Mouse (Mus musculus) ES-E14 (cell line): ENCODE data around the gene Dcpp1. TPM values are rescaled to one million over a fixed set of nuclear protein-coding genes. Genes with fewer than 3 reads are reported as not detected.

ENCODE experiments used
- DNase-seq: peaks from one replicate; pipeline ENCODE4 v3.0.0-alpha.2; 2013; ENCODE audit warnings: low read depth, low spot score
- H3K27ac ChIP-seq: 2 replicates; pipeline ENCODE4 v1.5.1; 2012; ENCODE audit warnings: low read depth, mild to moderate bottlenecking, low read length, moderate library complexity, mixed read lengths; ENCODE audit not compliant: poor library complexity, insufficient read depth, severe bottlenecking
- H3K36me3 ChIP-seq: 2 replicates; pipeline ENCODE4 v1.6.1; 2012; ENCODE audit warnings: mild to moderate bottlenecking, low read length, moderate library complexity, mixed read lengths; ENCODE audit not compliant: control insufficient read depth, poor library complexity, insufficient read depth, severe bottlenecking
- H3K4me1 ChIP-seq, 2 experiments: fragments of 150-350 bp in 1 of 2; sonication (generic) in 1 of 2; 2 replicates each; pipeline ENCODE4 v1.6.1; 2012; ENCODE audit warnings: low read length in 2 of 2, mild to moderate bottlenecking in 1 of 2, mixed read lengths in 1 of 2; ENCODE audit not compliant: control insufficient read depth in 2 of 2, insufficient read depth in 2 of 2, poor library complexity in 1 of 2
- H3K4me3 ChIP-seq, 2 experiments: fragments of 150-350 bp in 1 of 2; sonication (generic) in 1 of 2; 2 replicates each; pipeline ENCODE4 v1.5.1; 2012; ENCODE audit warnings: low read length in 2 of 2, low read depth in 1 of 2, mild to moderate bottlenecking in 1 of 2, mixed read lengths in 1 of 2; ENCODE audit not compliant: insufficient read depth in 1 of 2, poor library complexity in 1 of 2, severe bottlenecking in 1 of 2
- H3K9ac ChIP-seq: 2 replicates; pipeline ENCODE4 v1.6.1; 2012; ENCODE audit warnings: low read depth, mild to moderate bottlenecking, low read length, mixed read lengths; ENCODE audit not compliant: poor library complexity, insufficient read depth, severe bottlenecking
- H3K9me3 ChIP-seq: fragments of 150-350 bp; sonication (generic); 2 replicates; pipeline ENCODE4 v1.6.1; 2012; ENCODE audit warnings: low read depth, mild to moderate bottlenecking, low read length; ENCODE audit not compliant: control insufficient read depth, insufficient read depth
- CHD2 ChIP-seq: IDR thresholded peaks from 2 replicates; pipeline ENCODE4 v1.6.1; 2014; ENCODE audit warnings: mild to moderate bottlenecking, low read depth, low read length, inconsistent platforms
- HCFC1 ChIP-seq: IDR thresholded peaks from 2 replicates; pipeline ENCODE4 v1.6.1; 2012; ENCODE audit warnings: low read length, inconsistent platforms, borderline replicate concordance; ENCODE audit not compliant: insufficient read depth
- MAFK ChIP-seq: IDR thresholded peaks from 2 replicates; pipeline ENCODE4 v1.6.1; 2014; ENCODE audit warnings: mild to moderate bottlenecking, low read depth, low read length, inconsistent platforms; ENCODE audit not compliant: insufficient read depth
- ZC3H11A ChIP-seq: IDR thresholded peaks from 2 replicates; pipeline ENCODE4 v1.6.1; 2012; ENCODE audit warnings: low read depth, mild to moderate bottlenecking, inconsistent platforms, low read length, borderline replicate concordance
- ZNF384 ChIP-seq: IDR thresholded peaks from 2 replicates; pipeline ENCODE4 v1.6.1; 2012; ENCODE audit warnings: low read depth, low read length, inconsistent platforms
- in situ Hi-C, 2 experiments: fragments of 600-800 bp; cut with MboI; formaldehyde crosslinking; loops; one replicate each; pipeline ENCODE4 v1.15.1; 2025; ENCODE audit warnings: low sequenced_read_pairs in 2 of 2, inconsistent platforms in 1 of 2; ENCODE audit not compliant: unreplicated experiment in 2 of 2
- total RNA-seq: library from RNA; depleted of rRNA; stranded (reverse); fragments of 300-350 nt; gene quantifications from 2 replicates; pipeline ENCODE4 v1.2.3, GENCODE M21; 2012

Dcpp1 gene
- total RNA-seq, 1 experiment, result not detected

- peak within 1 kb of the TSS in 1 of 2 experiments; percentile 17; a peak in 1 of 4 replicates for H3K4me3 ChIP-seq
- no peak within 1 kb of the TSS for H3K9ac ChIP-seq
- H3K27ac ChIP-seq, result no peak within 1 kb of the TSS
- no peaks in the 10 kb centered on the region for H3K36me3 ChIP-seq
- no peak for TF ChIP-seq ZNF384
- no peak for TF ChIP-seq CHD2
- TF ChIP-seq HCFC1, result no peak
- TF ChIP-seq ZC3H11A, result no peak
- TF ChIP-seq MAFK, result no peak
- H3K4me1 ChIP-seq, result peaks cover 0 to 2% of the 10 kb centered on the region in 2 experiments; a peak in 1 of 4 replicates
- in situ Hi-C loops, result no loop called here
- no peak for DNase-seq
- no peaks in the 10 kb centered on the region for H3K9me3 ChIP-seq
These were observed 12.9 kb upstream of the Dcpp1 start, which contains the start of gene Prss21 for GRCm38 (mm10) chr17:23867756-23868155. Gene Prss21, plus strand, starts transcription at chr17:23868056.

GRCm38 (mm10) chr17:23868513-23868912, 12.2 kb upstream of the Dcpp1 start:
- H3K9ac ChIP-seq, result no peak overlapping the region
- DNase-seq, result no peak
- no peak overlapping the region for H3K4me3 ChIP-seq
- H3K27ac ChIP-seq, result no peak overlapping the region
- no peaks in the 10 kb centered on the region for H3K36me3 ChIP-seq
- TF ChIP-seq ZC3H11A (no peak), CHD2 (no peak), HCFC1 (no peak), ZNF384 (no peak), MAFK (no peak)
- no peaks in the 10 kb centered on the region for H3K9me3 ChIP-seq
- H3K4me1 ChIP-seq, result peaks cover 0 to 2% of the 10 kb centered on the region in 2 experiments; a peak in 1 of 4 replicates
- in situ Hi-C loops, result no loop called here

- in situ Hi-C loops, result no loop called here
- Histone ChIP-seq H3K27ac (no peak overlapping the region; the same call in 1 of the 2 replicates), H3K36me3 (no peaks in the 10 kb centered on the region), H3K9ac (no peak overlapping the region), H3K4me3 (no peak overlapping the region), H3K4me1 (no peaks in the 10 kb centered on the region), H3K9me3 (no peaks in the 10 kb centered on the region)
- no peak for DNase-seq
- no peak for TF ChIP-seq HCFC1
- TF ChIP-seq ZNF384, result no peak
- no peak for TF ChIP-seq ZC3H11A
- no peak for TF ChIP-seq MAFK
- TF ChIP-seq CHD2, result no peak
These were observed 6.5 kb upstream of the Dcpp1 start for GRCm38 (mm10) chr17:23873884-23874856.

- TF ChIP-seq ZC3H11A, result no peak
- no peak for TF ChIP-seq ZNF384
- TF ChIP-seq HCFC1, result no peak
- TF ChIP-seq MAFK, result no peak
- TF ChIP-seq CHD2, result no peak
- in situ Hi-C loops, result no loop called here
- no peak for DNase-seq
- Histone ChIP-seq H3K4me1 (no peaks in the 10 kb centered on the region), H3K9me3 (no peaks in the 10 kb centered on the region), H3K4me3 (no peak overlapping the region), H3K36me3 (no peaks in the 10 kb centered on the region), H3K27ac (no peak overlapping the region), H3K9ac (no peak overlapping the region)
These were observed 3.9 kb upstream of the Dcpp1 start for GRCm38 (mm10) chr17:23876741-23877140.
